Mouse (Mus musculus): ENCODE data around the gene Serac1. TPM values are rescaled to one million over a fixed set of nuclear protein-coding genes. Genes with fewer than 3 reads are reported as not detected.

Serac1 gene
- 10 to 100 TPM; 12.8 to 16.4 (median 14.4) TPM for total RNA-seq (2022)

GRCm38 (mm10) chr17:6079287-6080122 is at the start of gene Serac1, which contains the start of gene Gtf2h5:
Gene Serac1 (minus strand): TSS chr17:6079741.
Gene Gtf2h5 (plus strand): TSS chr17:6079786.
- DNase-seq (ENCODE audit: low spot score in 2 of 2), result peak; percentile 95 to 96

- no peak for DNase-seq (ENCODE audit: low spot score in 2 of 2)
These were observed 48.5 kb upstream of the Serac1 start for GRCm38 (mm10) chr17:6128039-6128438.

- DNase-seq (ENCODE audit: low spot score in 2 of 2), result no peak
These were observed 45.9 kb upstream of the Serac1 start for GRCm38 (mm10) chr17:6125441-6125840.

- no peak for DNase-seq (ENCODE audit: low spot score in 2 of 2)
These were observed 44.2 kb upstream of the Serac1 start for GRCm38 (mm10) chr17:6123776-6124175.

- no peak for DNase-seq (ENCODE audit: low spot score in 2 of 2)
These were observed 39.3 kb upstream of the Serac1 start for GRCm38 (mm10) chr17:6118861-6119260.

- DNase-seq (ENCODE audit: low spot score in 2 of 2), result no peak
These were observed 38.4 kb upstream of the Serac1 start for GRCm38 (mm10) chr17:6117917-6118316.

GRCm38 (mm10) chr17:6117148-6117725 is 37.7 kb upstream of the Serac1 start:
- no peak for DNase-seq (ENCODE audit: low spot score in 2 of 2)

- DNase-seq (ENCODE audit: low spot score in 2 of 2), result no peak
These were observed 35.5 kb upstream of the Serac1 start for GRCm38 (mm10) chr17:6115085-6115484.

GRCm38 (mm10) chr17:6113653-6114052 is 34.1 kb upstream of the Serac1 start:
- DNase-seq (ENCODE audit: low spot score in 2 of 2), result no peak

- no peak for DNase-seq (ENCODE audit: low spot score in 2 of 2)
These were observed 31.4 kb upstream of the Serac1 start for GRCm38 (mm10) chr17:6110956-6111355.

GRCm38 (mm10) chr17:6108175-6108574 is 28.6 kb upstream of the Serac1 start:
- DNase-seq (ENCODE audit: low spot score in 2 of 2), result no peak

GRCm38 (mm10) chr17:6107015-6107601 is 27.6 kb upstream of the Serac1 start:
- peak; percentile 32 to 33 for DNase-seq (ENCODE audit: low spot score in 2 of 2)

GRCm38 (mm10) chr17:6106361-6107014 is 26.9 kb upstream of the Serac1 start, which contains the start of gene Tulp4:
Gene Tulp4 (plus strand): TSS chr17:6106437.
- peak; percentile 67 to 87 for DNase-seq (ENCODE audit: low spot score in 2 of 2)

- no peak for DNase-seq (ENCODE audit: low spot score in 2 of 2)
These were observed 24.0 kb upstream of the Serac1 start for GRCm38 (mm10) chr17:6103566-6103965.

GRCm38 (mm10) chr17:6102287-6102686 is 22.7 kb upstream of the Serac1 start:
- DNase-seq (ENCODE audit: low spot score in 2 of 2), result no peak

- peak in 1 of 2 experiments; percentile 45 for DNase-seq (ENCODE audit: low spot score in 2 of 2)
These were observed 18.3 kb upstream of the Serac1 start for GRCm38 (mm10) chr17:6097884-6098283.

- no peak for DNase-seq (ENCODE audit: low spot score in 2 of 2)
These were observed 16.0 kb upstream of the Serac1 start for GRCm38 (mm10) chr17:6095579-6095978.

- no peak for DNase-seq (ENCODE audit: low spot score in 2 of 2)
These were observed 12.1 kb upstream of the Serac1 start for GRCm38 (mm10) chr17:6091604-6092003.

- no peak for DNase-seq (ENCODE audit: low spot score in 2 of 2)
These were observed 3.9 kb upstream of the Serac1 start for GRCm38 (mm10) chr17:6083323-6083890.

- DNase-seq (ENCODE audit: low spot score in 2 of 2), result no peak
These were observed 6.1 kb downstream of the Serac1 start for GRCm38 (mm10) chr17:6073405-6073804.

- no peak for DNase-seq (ENCODE audit: low spot score in 2 of 2)
These were observed 9.7 kb downstream of the Serac1 start for GRCm38 (mm10) chr17:6069866-6070265.
